Mouse (Mus musculus) heart, adult 2 months (tissue): ENCODE measurements around the gene 2610507B11Rik. TPM values are rescaled to one million over a fixed set of nuclear protein-coding genes. Genes with fewer than 3 reads are reported as not detected.

ENCODE experiments used
- DNase-seq, 2 experiments: peaks; one replicate each; pipeline ENCODE4 v3.0.0; 2021
- H3K27ac ChIP-seq: fragments of 200-600 bp; 2 replicates; pipeline ENCODE4 v1.8.1; 2022
- H3K27me3 ChIP-seq: fragments of 200-500 bp; 2 replicates; pipeline ENCODE4 v1.6.1; 2012; ENCODE audit warnings: mild to moderate bottlenecking, low read length, inconsistent platforms, mixed read lengths; ENCODE audit not compliant: control insufficient read depth, insufficient read depth
- H3K36me3 ChIP-seq: fragments of 200-500 bp; 2 replicates; pipeline ENCODE4 v1.6.1; 2012; ENCODE audit warnings: low read length, inconsistent platforms; ENCODE audit not compliant: control insufficient read depth, insufficient read depth
- H3K4me1 ChIP-seq: fragments of 200-500 bp; 2 replicates; pipeline ENCODE4 v1.6.1; 2011; ENCODE audit warnings: low read length; ENCODE audit not compliant: control insufficient read depth, insufficient read depth
- H3K4me3 ChIP-seq: fragments of 200-600 bp; 2 replicates; pipeline ENCODE4 v1.8.1; 2022
- H3K79me2 ChIP-seq: fragments of 200-500 bp; replicated peaks from 2 replicates; pipeline ENCODE4 v1.6.1; 2012; ENCODE audit warnings: mild to moderate bottlenecking, inconsistent platforms, low read length, moderate library complexity, mixed read lengths; ENCODE audit not compliant: control insufficient read depth, insufficient read depth
- H3K9ac ChIP-seq: fragments of 200-500 bp; 2 replicates; pipeline ENCODE4 v1.6.1; 2012; ENCODE audit warnings: low read depth, mild to moderate bottlenecking, control low read depth, inconsistent platforms, low read length, mixed read lengths
- CTCF ChIP-seq: fragments of 200-600 bp; IDR thresholded peaks from 2 replicates; pipeline ENCODE4 v1.8.1; 2022; ENCODE audit warnings: antibody characterized with exemption, mild to moderate bottlenecking, moderate library complexity
- EP300 ChIP-seq: fragments of 200-500 bp; IDR thresholded peaks from 2 replicates; pipeline ENCODE4 v1.6.1; 2011; ENCODE audit warnings: low read depth, low read length, control low read depth; ENCODE audit not compliant: insufficient read depth
- POLR2A ChIP-seq: fragments of 200-500 bp; IDR thresholded peaks from 2 replicates; pipeline ENCODE4 v1.6.1; 2011; ENCODE audit warnings: mild to moderate bottlenecking, low read depth, low read length, control low read depth; ENCODE audit not compliant: insufficient read depth
- WGBS: fragments of 180-500 bp; shearing (Covaris S2); methylation state at CpG from one replicate; pipeline ENCODE4 v1.1.7; 2018; 5-methylcytosine and 5-hydroxymethylcytosine counted together
- intact Hi-C: fragments of 180-260 bp; cut with DNase I; formaldehyde crosslinking; loops from one replicate; pipeline ENCODE4 v1.15.1; 2025
- polyA plus RNA-seq: library from polyadenylated mRNA; depleted of rRNA; stranded (reverse); fragments of >200 nt; gene quantifications from 2 replicates; pipeline ENCODE4 v1.2.3, GENCODE M21; 2012; rRNA removed
- total RNA-seq, 2 experiments: library from RNA; stranded (reverse); gene quantifications; 2 replicates each; pipeline ENCODE4 v1.2.3; 2021

2610507B11Rik gene
- total and polyA plus RNA-seq, 3 experiments, result 74.7 to 209 (median 173) TPM

- no peaks in the 10 kb centered on the region for H3K27me3 ChIP-seq
- TF ChIP-seq EP300 (no peak), CTCF (no peak), POLR2A (peak; percentile 78)
- H3K4me3 ChIP-seq, result peak within 1 kb of the TSS; percentile 95
- H3K9ac ChIP-seq, result peak within 1 kb of the TSS; percentile 89
- H3K79me2 ChIP-seq, result no peaks in the 10 kb centered on the region
- WGBS, result 11% methylated on average over 37 of the region's 37 CpGs
- peaks cover 4% of the 10 kb centered on the region for H3K4me1 ChIP-seq
- H3K27ac ChIP-seq, result peak within 1 kb of the TSS; percentile 86
- intact Hi-C loops, result loop anchor here (5.0 kb wide), 1 partner anchor 66 kb away; the partner anchor contains the start of gene 2610507B11Rik
- H3K36me3 ChIP-seq, result no peaks in the 10 kb centered on the region
- peak; percentile 96 to 97 for DNase-seq
Measured at GRCm38 (mm10) chr11:78327634-78328511, 66.3 kb downstream of the 2610507B11Rik start, which contains the start of gene Pigs. Pigs (plus strand) TSS chr11:78328415.

- TF ChIP-seq CTCF (no peak), POLR2A (no peak), EP300 (no peak)
- DNase-seq, result no peak
- Histone ChIP-seq H3K4me3 (peak overlapping the region; percentile 95), H3K4me1 (peaks cover 2% of the 10 kb centered on the region), H3K79me2 (no peaks in the 10 kb centered on the region), H3K27me3 (no peaks in the 10 kb centered on the region), H3K36me3 (no peaks in the 10 kb centered on the region), H3K27ac (peak overlapping the region; percentile 86), H3K9ac (peak overlapping the region; percentile 89)
- intact Hi-C loops, result loop anchor here (5.0 kb wide), 1 partner anchor 66 kb away; the partner anchor contains the start of gene 2610507B11Rik
- WGBS, result under 1% methylated on average over 41 of the region's 41 CpGs
Measured at GRCm38 (mm10) chr11:78328512-78329056, 67.0 kb downstream of the 2610507B11Rik start.

GRCm38 (mm10) chr11:78332676-78333075, 71.1 kb downstream of the 2610507B11Rik start:
- H3K4me3 ChIP-seq, result no peak overlapping the region
- H3K4me1 ChIP-seq, result peaks cover 2% of the 10 kb centered on the region
- intact Hi-C loops, result no loop called here
- TF ChIP-seq POLR2A, result no peak
- no peak for TF ChIP-seq CTCF
- no peak for TF ChIP-seq EP300
- no peaks in the 10 kb centered on the region for H3K27me3 ChIP-seq
- H3K79me2 ChIP-seq, result no peaks in the 10 kb centered on the region
- H3K27ac ChIP-seq, result no peak overlapping the region
- DNase-seq, result no peak
- H3K36me3 ChIP-seq, result no peaks in the 10 kb centered on the region
- WGBS, result 97% methylated on average over 12 of the region's 12 CpGs
- no peak overlapping the region for H3K9ac ChIP-seq

GRCm38 (mm10) chr11:78333992-78334391, 72.4 kb downstream of the 2610507B11Rik start:
- intact Hi-C loops, result no loop called here
- Histone ChIP-seq H3K4me3 (no peak overlapping the region), H3K79me2 (no peaks in the 10 kb centered on the region), H3K36me3 (no peaks in the 10 kb centered on the region), H3K9ac (no peak overlapping the region), H3K4me1 (peaks cover 2% of the 10 kb centered on the region), H3K27me3 (no peaks in the 10 kb centered on the region), H3K27ac (no peak overlapping the region)
- WGBS, result 83% methylated on average over 5 of the region's 5 CpGs
- no peak for DNase-seq
- TF ChIP-seq POLR2A (no peak), CTCF (no peak), EP300 (no peak)

GRCm38 (mm10) chr11:78337040-78337439, 75.5 kb downstream of the 2610507B11Rik start:
- TF ChIP-seq POLR2A (no peak), CTCF (no peak), EP300 (no peak)
- Histone ChIP-seq H3K4me1 (no peaks in the 10 kb centered on the region), H3K27ac (no peak overlapping the region), H3K4me3 (no peak overlapping the region), H3K9ac (no peak overlapping the region), H3K36me3 (no peaks in the 10 kb centered on the region), H3K27me3 (no peaks in the 10 kb centered on the region), H3K79me2 (no peaks in the 10 kb centered on the region)
- no peak for DNase-seq
- intact Hi-C loops, result no loop called here
- 92% methylated on average over 8 of the region's 8 CpGs for WGBS

Other genes with a start within 250 kb of the 2610507B11Rik start
- gene Dhrs13, start 229.5 kb upstream of the 2610507B11Rik start, total RNA-seq, result 1 to 10 TPM; 4.0 to 4.8 TPM
- 3.5 and 4.7 TPM in 2 replicates for gene Dhrs13, start 229.5 kb upstream of the 2610507B11Rik start, polyA plus RNA-seq
- 10 to 100 TPM; 51.7 to 59.9 TPM for gene Flot2, start 223.8 kb upstream of the 2610507B11Rik start, total RNA-seq
- 118 and 172 TPM in 2 replicates for gene Flot2, start 223.8 kb upstream of the 2610507B11Rik start, polyA plus RNA-seq
- gene Eral1, start 181.4 kb upstream of the 2610507B11Rik start, total RNA-seq, result 10 to 100 TPM; 25.0 to 28.2 TPM
- gene Eral1, start 181.4 kb upstream of the 2610507B11Rik start, polyA plus RNA-seq, result 34.9 and 42.4 TPM in 2 replicates
- 10 to 100 TPM; 10.4 to 11.4 TPM for gene Fam222b, start 167.1 kb upstream of the 2610507B11Rik start, total RNA-seq
- 11.9 and 12.6 TPM in 2 replicates for gene Fam222b, start 167.1 kb upstream of the 2610507B11Rik start, polyA plus RNA-seq
- gene Traf4, start 96.2 kb upstream of the 2610507B11Rik start, total RNA-seq, result 1 to 10 TPM; 3.7 to 6.0 TPM
- 11.2 and 13.4 TPM in 2 replicates for gene Traf4, start 96.2 kb upstream of the 2610507B11Rik start, polyA plus RNA-seq
- 1 to 10 TPM; 1.6 to 2.5 TPM for gene Nek8, start 85.1 kb upstream of the 2610507B11Rik start, total RNA-seq
- 7.0 and 7.6 TPM in 2 replicates for gene Nek8, start 85.1 kb upstream of the 2610507B11Rik start, polyA plus RNA-seq
- gene Tlcd1, start 85.0 kb upstream of the 2610507B11Rik start, total RNA-seq, result 1 to 10 TPM; 5.4 to 5.7 TPM
- 15.7 and 17.3 TPM in 2 replicates for gene Tlcd1, start 85.0 kb upstream of the 2610507B11Rik start, polyA plus RNA-seq
- 100 to 1,000 TPM; 801 to 911 TPM for gene Rpl23a, start 78.2 kb upstream of the 2610507B11Rik start, total RNA-seq
- gene Rpl23a, start 78.2 kb upstream of the 2610507B11Rik start, polyA plus RNA-seq, result 155 and 253 TPM in 2 replicates
- gene Rab34, start 73.3 kb upstream of the 2610507B11Rik start, total RNA-seq, result 1 to 10 TPM; 8.2 to 9.8 TPM
- 17.2 and 17.5 TPM in 2 replicates for gene Rab34, start 73.3 kb upstream of the 2610507B11Rik start, polyA plus RNA-seq
- gene Proca1, start 68.4 kb upstream of the 2610507B11Rik start, total RNA-seq, result under 1 TPM; 0.70 to 0.75 TPM
- gene Proca1, start 68.4 kb upstream of the 2610507B11Rik start, polyA plus RNA-seq, result 0.26 and 0.80 TPM in 2 replicates
- gene Sdf2, start 16.0 kb upstream of the 2610507B11Rik start, total RNA-seq, result 10 to 100 TPM; 46.5 to 52.5 TPM
- gene Sdf2, start 16.0 kb upstream of the 2610507B11Rik start, polyA plus RNA-seq, result 71.9 and 91.9 TPM in 2 replicates
- gene Supt6, start 15.8 kb upstream of the 2610507B11Rik start, total RNA-seq, result 10 to 100 TPM; 29.5 to 32.1 TPM
- 12.2 and 13.1 TPM in 2 replicates for gene Supt6, start 15.8 kb upstream of the 2610507B11Rik start, polyA plus RNA-seq
- gene BC030499, start 29.1 kb downstream of the 2610507B11Rik start, total RNA-seq, result under 1 TPM; 0.65 to 0.75 TPM
- gene BC030499, start 29.1 kb downstream of the 2610507B11Rik start, polyA plus RNA-seq, result 0.37 and 0.88 TPM in 2 replicates
- under 1 TPM; 0.27 to 0.42 TPM for gene Spag5, start 39.8 kb downstream of the 2610507B11Rik start, total RNA-seq
- 0.64 and 0.94 TPM in 2 replicates for gene Spag5, start 39.8 kb downstream of the 2610507B11Rik start, polyA plus RNA-seq
- gene Aldoc, start 61.2 kb downstream of the 2610507B11Rik start, total RNA-seq, result under 1 TPM; 0.73 to 0.80 TPM
- 0.45 and 0.56 TPM in 2 replicates for gene Aldoc, start 61.2 kb downstream of the 2610507B11Rik start, polyA plus RNA-seq
- gene Pigs, start 66.7 kb downstream of the 2610507B11Rik start, total RNA-seq, result 10 to 100 TPM; 20.7 to 25.4 TPM
- gene Pigs, start 66.7 kb downstream of the 2610507B11Rik start, polyA plus RNA-seq, result 39.7 and 47.1 TPM in 2 replicates
- 1 to 10 TPM; 4.6 to 4.9 TPM for gene Unc119, start 81.7 kb downstream of the 2610507B11Rik start, total RNA-seq
- 16.8 and 17.8 TPM in 2 replicates for gene Unc119, start 81.7 kb downstream of the 2610507B11Rik start, polyA plus RNA-seq
- gene Foxn1, start 124.8 kb downstream of the 2610507B11Rik start, total RNA-seq, result not detected
- gene Foxn1, start 124.8 kb downstream of the 2610507B11Rik start, polyA plus RNA-seq, result not detected in 2 replicates
- gene Slc13a2, start 160.5 kb downstream of the 2610507B11Rik start, total RNA-seq, result not detected
- 0.23 TPM in 1 of 2 replicates, not detected in the other for gene Slc13a2, start 160.5 kb downstream of the 2610507B11Rik start, polyA plus RNA-seq
- 1 to 10 TPM; 1.7 to 3.0 TPM for gene Slc46a1, start 203.9 kb downstream of the 2610507B11Rik start, total RNA-seq
- 7.8 and 8.5 TPM in 2 replicates for gene Slc46a1, start 203.9 kb downstream of the 2610507B11Rik start, polyA plus RNA-seq
- gene Sarm1, start 236.0 kb downstream of the 2610507B11Rik start, total RNA-seq, result under 1 TPM; 0.45 to 0.52 TPM
- gene Sarm1, start 236.0 kb downstream of the 2610507B11Rik start, polyA plus RNA-seq, result 0.23 and 0.32 TPM in 2 replicates
- gene Vtn, start 237.3 kb downstream of the 2610507B11Rik start, total RNA-seq, result 10 to 100 TPM; 21.6 to 24.6 TPM
- 44.6 and 68.2 TPM in 2 replicates for gene Vtn, start 237.3 kb downstream of the 2610507B11Rik start, polyA plus RNA-seq
- not detected for gene Sebox, start 241.7 kb downstream of the 2610507B11Rik start, total RNA-seq
- 0.20 TPM in 1 of 2 replicates, not detected in the other for gene Sebox, start 241.7 kb downstream of the 2610507B11Rik start, polyA plus RNA-seq